Mouse (Mus musculus): ENCODE measurements around the gene Nfe2. TPM values are rescaled to one million over a fixed set of nuclear protein-coding genes. Genes with fewer than 3 reads are reported as not detected.

Gene Nfe2
- polyA plus RNA-seq, 1 experiment from 2014 or later = 3.1 TPM

- Histone ChIP-seq H3K9me3 (ENCODE audit: control insufficient read depth, low read length) (no peaks in the 10 kb centered on the region), H3K4me2 (replicated peaks; ENCODE audit: low read depth, low read length) (no peak overlapping the region), H3K27ac (ENCODE audit: low read depth, low read length) (no peak overlapping the region), H3K36me3 (ENCODE audit: control insufficient read depth, insufficient read depth, low read length) (no peaks in the 10 kb centered on the region), H3K27me3 (ENCODE audit: control insufficient read depth, insufficient read depth, low read length) (no peaks in the 10 kb centered on the region), H3K4me3 (ENCODE audit: low read length) (no peak overlapping the region), H3K4me1 (ENCODE audit: control insufficient read depth, insufficient read depth, low read length) (no peaks in the 10 kb centered on the region), H3K9ac (ENCODE audit: low read depth, low read length) (no peak overlapping the region)
- WGBS = 90% methylated on average over 2 of the region's 2 CpGs
- ATAC-seq (ENCODE audit: low FRiP score, low TSS enrichment) = no peak
Measured at GRCm38 (mm10) chr15:103264794-103265193, 6.6 kb upstream of the Nfe2 start.

DNA sequence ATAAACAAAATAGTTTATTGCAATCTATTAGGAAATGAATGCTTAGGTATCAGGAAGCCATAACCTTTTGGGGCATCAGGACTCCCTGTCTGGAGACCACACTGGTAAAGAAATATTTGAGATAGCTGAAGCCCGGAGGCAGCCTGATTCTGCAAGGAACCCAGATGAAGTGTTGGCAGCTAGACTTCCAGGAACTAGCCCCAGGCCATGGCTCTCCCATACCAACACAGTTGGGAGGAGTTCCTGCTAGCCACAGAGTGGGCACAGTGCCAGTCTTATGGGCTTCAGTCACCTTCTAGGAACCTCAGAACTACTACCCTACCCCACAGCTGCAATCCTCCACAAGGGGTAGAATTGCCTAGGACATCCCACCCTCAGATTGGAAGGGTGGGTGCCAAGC, 1.8 kb upstream of the Nfe2 start:
- Histone ChIP-seq H3K9ac (ENCODE audit: low read depth, low read length) (no peak overlapping the region), H3K4me1 (ENCODE audit: control insufficient read depth, insufficient read depth, low read length) (peaks cover 15% of the 10 kb centered on the region), H3K27ac (ENCODE audit: low read depth, low read length) (no peak overlapping the region), H3K4me2 (replicated peaks; ENCODE audit: low read depth, low read length) (no peak overlapping the region), H3K9me3 (ENCODE audit: control insufficient read depth, low read length) (no peaks in the 10 kb centered on the region), H3K4me3 (ENCODE audit: low read length) (no peak overlapping the region), H3K36me3 (ENCODE audit: control insufficient read depth, insufficient read depth, low read length) (no peaks in the 10 kb centered on the region), H3K27me3 (ENCODE audit: control insufficient read depth, insufficient read depth, low read length) (no peaks in the 10 kb centered on the region)
- WGBS = 74% methylated on average over 1 of the region's 1 CpGs
- no peak for ATAC-seq (ENCODE audit: low FRiP score, low TSS enrichment)

- Histone ChIP-seq H3K9me3 (ENCODE audit: control insufficient read depth, low read length) (no peaks in the 10 kb centered on the region), H3K27me3 (ENCODE audit: control insufficient read depth, insufficient read depth, low read length) (no peaks in the 10 kb centered on the region), H3K4me2 (replicated peaks; ENCODE audit: low read depth, low read length) (no peak overlapping the region), H3K27ac (ENCODE audit: low read depth, low read length) (no peak overlapping the region), H3K4me1 (ENCODE audit: control insufficient read depth, insufficient read depth, low read length) (peaks cover 23% of the 10 kb centered on the region), H3K4me3 (ENCODE audit: low read length) (no peak overlapping the region), H3K9ac (ENCODE audit: low read depth, low read length) (no peak overlapping the region), H3K36me3 (ENCODE audit: control insufficient read depth, insufficient read depth, low read length) (no peaks in the 10 kb centered on the region)
- no peak for ATAC-seq (ENCODE audit: low FRiP score, low TSS enrichment)
- 81% methylated on average over 5 of the region's 5 CpGs for WGBS
Measured at GRCm38 (mm10) chr15:103259162-103259561, 959 bp upstream of the Nfe2 start.

DNA sequence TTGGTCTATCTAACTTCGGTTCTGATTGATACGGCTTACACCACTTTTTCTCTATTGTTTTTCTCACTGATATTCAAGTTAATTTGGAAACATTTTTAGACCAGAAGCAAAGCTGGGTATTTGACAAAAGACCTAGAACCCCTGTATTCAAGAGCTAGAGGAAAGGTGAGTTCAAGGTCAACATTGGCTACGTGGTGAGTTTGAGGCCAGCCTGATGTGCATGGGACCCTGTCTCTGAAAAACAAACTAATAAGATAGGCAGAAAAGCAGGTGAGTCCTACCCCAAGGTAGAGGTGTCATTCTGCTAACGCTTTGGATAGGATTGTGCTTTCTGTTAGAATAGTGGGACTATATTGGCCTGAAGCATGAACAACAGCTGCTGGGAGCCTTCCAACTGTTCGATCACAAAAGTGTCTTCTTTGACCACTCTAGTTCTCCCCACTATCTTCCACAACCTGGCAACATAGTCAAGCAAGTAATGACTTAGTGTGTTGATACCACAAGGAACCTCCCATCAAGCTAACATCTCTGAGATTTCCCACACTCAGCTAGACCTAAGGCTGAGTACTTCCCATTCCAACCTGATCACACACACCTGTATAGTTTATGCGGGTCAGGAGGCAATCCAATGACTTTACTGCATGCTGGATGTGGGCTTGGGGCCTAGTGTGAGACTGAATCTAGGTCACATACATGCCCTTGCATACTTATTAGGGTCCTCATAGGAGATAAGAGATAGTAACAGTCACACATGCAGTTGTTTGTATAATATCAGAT, 1.8 kb downstream of the Nfe2 start:
- no peak overlapping the region for H3K4me3 ChIP-seq (ENCODE audit: low read length)
- no peaks in the 10 kb centered on the region for H3K36me3 ChIP-seq (ENCODE audit: control insufficient read depth, insufficient read depth, low read length)
- no peaks in the 10 kb centered on the region for H3K27me3 ChIP-seq (ENCODE audit: control insufficient read depth, insufficient read depth, low read length)
- H3K9ac ChIP-seq (ENCODE audit: low read depth, low read length) = no peak overlapping the region
- no peak for ATAC-seq (ENCODE audit: low FRiP score, low TSS enrichment)
- H3K4me2 ChIP-seq (replicated peaks; ENCODE audit: low read depth, low read length) = no peak overlapping the region
- peaks cover 23% of the 10 kb centered on the region for H3K4me1 ChIP-seq (ENCODE audit: control insufficient read depth, insufficient read depth, low read length)
- no peak overlapping the region for H3K27ac ChIP-seq (ENCODE audit: low read depth, low read length)
- 91% methylated on average over 6 of the region's 6 CpGs for WGBS
- no peaks in the 10 kb centered on the region for H3K9me3 ChIP-seq (ENCODE audit: control insufficient read depth, low read length)

GRCm38 (mm10) chr15:103255169-103255568, 3.0 kb downstream of the Nfe2 start:
- under 1% methylated on average over 23 of the region's 25 CpGs for WGBS
- Histone ChIP-seq H3K9me3 (ENCODE audit: control insufficient read depth, low read length) (no peaks in the 10 kb centered on the region), H3K4me3 (ENCODE audit: low read length) (peak overlapping the region; percentile 44), H3K4me1 (ENCODE audit: control insufficient read depth, insufficient read depth, low read length) (peaks cover 23% of the 10 kb centered on the region), H3K27ac (ENCODE audit: low read depth, low read length) (peak overlapping the region; percentile 62), H3K36me3 (ENCODE audit: control insufficient read depth, insufficient read depth, low read length) (no peaks in the 10 kb centered on the region), H3K4me2 (replicated peaks; ENCODE audit: low read depth, low read length) (peak overlapping the region; percentile 86), H3K27me3 (ENCODE audit: control insufficient read depth, insufficient read depth, low read length) (no peaks in the 10 kb centered on the region), H3K9ac (ENCODE audit: low read depth, low read length) (peak overlapping the region; percentile 62)
- ATAC-seq (ENCODE audit: low FRiP score, low TSS enrichment) = peak; percentile 74

GRCm38 (mm10) chr15:103253352-103253751, 4.9 kb downstream of the Nfe2 start:
- WGBS = 100% methylated on average over 1 of the region's 1 CpGs
- ATAC-seq (ENCODE audit: low FRiP score, low TSS enrichment) = no peak
- Histone ChIP-seq H3K36me3 (ENCODE audit: control insufficient read depth, insufficient read depth, low read length) (peaks cover 12% of the 10 kb centered on the region), H3K9ac (ENCODE audit: low read depth, low read length) (no peak overlapping the region), H3K4me2 (replicated peaks; ENCODE audit: low read depth, low read length) (no peak overlapping the region), H3K4me1 (ENCODE audit: control insufficient read depth, insufficient read depth, low read length) (peaks cover 17% of the 10 kb centered on the region), H3K4me3 (ENCODE audit: low read length) (no peak overlapping the region), H3K27me3 (ENCODE audit: control insufficient read depth, insufficient read depth, low read length) (no peaks in the 10 kb centered on the region), H3K9me3 (ENCODE audit: control insufficient read depth, low read length) (no peaks in the 10 kb centered on the region), H3K27ac (ENCODE audit: low read depth, low read length) (no peak overlapping the region)

DNA sequence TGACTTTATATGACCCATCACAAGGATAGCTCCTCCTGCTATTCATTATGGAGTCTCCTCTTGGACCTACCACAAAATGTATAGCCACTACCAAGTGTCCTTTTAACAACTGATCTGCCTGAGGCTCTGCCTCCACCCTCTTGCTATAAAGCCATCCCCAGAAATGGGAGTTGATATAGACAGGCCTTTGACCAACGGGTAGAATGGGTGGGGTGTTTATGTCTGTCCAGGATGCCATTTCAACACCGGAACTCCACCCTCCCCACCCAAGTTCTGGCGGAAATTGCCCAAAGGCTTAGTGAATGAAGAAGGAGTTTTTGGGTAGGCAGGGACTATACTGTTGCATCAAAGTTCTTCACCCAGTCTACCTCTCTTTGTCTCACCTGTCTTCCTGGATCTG, 5.5 kb downstream of the Nfe2 start:
- 81% methylated on average over 3 of the region's 3 CpGs for WGBS
- Histone ChIP-seq H3K9ac (ENCODE audit: low read depth, low read length) (no peak overlapping the region), H3K4me3 (ENCODE audit: low read length) (no peak overlapping the region), H3K27ac (ENCODE audit: low read depth, low read length) (no peak overlapping the region), H3K4me2 (replicated peaks; ENCODE audit: low read depth, low read length) (no peak overlapping the region), H3K9me3 (ENCODE audit: control insufficient read depth, low read length) (no peaks in the 10 kb centered on the region), H3K27me3 (ENCODE audit: control insufficient read depth, insufficient read depth, low read length) (no peaks in the 10 kb centered on the region), H3K4me1 (ENCODE audit: control insufficient read depth, insufficient read depth, low read length) (peaks cover 11% of the 10 kb centered on the region; the same call in 1 of the 2 replicates), H3K36me3 (ENCODE audit: control insufficient read depth, insufficient read depth, low read length) (peaks cover 19% of the 10 kb centered on the region)
- no peak for ATAC-seq (ENCODE audit: low FRiP score, low TSS enrichment)

GRCm38 (mm10) chr15:103251595-103251994, 6.6 kb downstream of the Nfe2 start:
- Histone ChIP-seq H3K4me1 (ENCODE audit: control insufficient read depth, insufficient read depth, low read length) (peaks cover 11% of the 10 kb centered on the region; the same call in 1 of the 2 replicates), H3K27ac (ENCODE audit: low read depth, low read length) (no peak overlapping the region), H3K9ac (ENCODE audit: low read depth, low read length) (no peak overlapping the region), H3K4me3 (ENCODE audit: low read length) (no peak overlapping the region), H3K36me3 (ENCODE audit: control insufficient read depth, insufficient read depth, low read length) (peaks cover 30% of the 10 kb centered on the region), H3K9me3 (ENCODE audit: control insufficient read depth, low read length) (no peaks in the 10 kb centered on the region), H3K4me2 (replicated peaks; ENCODE audit: low read depth, low read length) (no peak overlapping the region), H3K27me3 (ENCODE audit: control insufficient read depth, insufficient read depth, low read length) (no peaks in the 10 kb centered on the region)
- 67% methylated on average over 1 of the region's 1 CpGs for WGBS
- ATAC-seq (ENCODE audit: low FRiP score, low TSS enrichment) = no peak

DNA sequence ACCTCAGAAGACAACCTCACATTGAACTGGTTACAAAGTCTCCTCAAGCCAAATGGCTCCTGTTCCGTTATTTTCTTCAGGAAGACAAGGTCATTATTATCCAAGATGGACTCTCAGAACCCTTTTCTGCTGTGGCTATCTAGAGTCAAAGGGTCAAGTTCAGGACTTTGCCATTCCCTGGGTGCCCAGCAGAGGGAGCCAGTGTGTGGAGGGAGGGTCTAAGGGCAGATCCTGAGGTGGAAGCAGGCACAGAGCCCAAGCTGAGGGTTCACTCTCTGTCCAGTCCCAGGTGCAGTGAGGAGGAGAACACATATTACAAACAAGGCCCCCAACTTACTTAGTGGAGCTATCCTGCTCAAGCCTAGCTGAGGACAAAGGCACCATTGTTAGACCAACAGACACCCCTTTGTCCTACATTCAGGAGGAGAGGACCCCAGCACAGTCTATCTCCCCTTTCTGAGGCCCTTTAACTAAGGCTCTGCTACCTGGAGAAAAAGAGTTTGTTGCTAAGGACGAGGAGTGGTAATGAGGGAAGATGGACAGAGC, 7.9 kb downstream of the Nfe2 start:
- no peak overlapping the region for H3K27ac ChIP-seq (ENCODE audit: low read depth, low read length)
- H3K4me1 ChIP-seq (ENCODE audit: control insufficient read depth, insufficient read depth, low read length) = peaks cover 11% of the 10 kb centered on the region; the same call in 1 of the 2 replicates
- 30% methylated on average over 2 of the region's 2 CpGs for WGBS
- no peaks in the 10 kb centered on the region for H3K9me3 ChIP-seq (ENCODE audit: control insufficient read depth, low read length)
- no peak overlapping the region for H3K9ac ChIP-seq (ENCODE audit: low read depth, low read length)
- ATAC-seq (ENCODE audit: low FRiP score, low TSS enrichment) = peak; percentile 32; the same call in 1 of the 2 replicates
- no peaks in the 10 kb centered on the region for H3K27me3 ChIP-seq (ENCODE audit: control insufficient read depth, insufficient read depth, low read length)
- no peak overlapping the region for H3K4me2 ChIP-seq (replicated peaks; ENCODE audit: low read depth, low read length)
- H3K36me3 ChIP-seq (ENCODE audit: control insufficient read depth, insufficient read depth, low read length) = peaks cover 43% of the 10 kb centered on the region
- H3K4me3 ChIP-seq (ENCODE audit: low read length) = no peak overlapping the region

Data from kidney, embryonic 14.5 days (tissue).